Mouse (Mus musculus): ENCODE data around the gene Mthfd1. TPM values are rescaled to one million over a fixed set of nuclear protein-coding genes. Genes with fewer than 3 reads are reported as not detected.

Gene Mthfd1
- total and polyA plus RNA-seq, 2 experiments from 2014 or later = 18.3 to 23.8 TPM

- Histone ChIP-seq H3K4me3 (ENCODE audit: low read depth, low read length) (no peak overlapping the region), H3K27me3 (ENCODE audit: control insufficient read depth, insufficient read depth, low read length) (no peaks in the 10 kb centered on the region), H3K4me2 (ENCODE audit: low read depth, low read length) (no peak overlapping the region), H3K4me1 (ENCODE audit: control insufficient read depth, insufficient read depth) (no peaks in the 10 kb centered on the region), H3K27ac (ENCODE audit: low read depth) (no peak overlapping the region), H3K9me3 (replicated peaks; ENCODE audit: control insufficient read depth, low read length) (no peaks in the 10 kb centered on the region), H3K9ac (replicated peaks; ENCODE audit: low read depth, low read length) (no peak overlapping the region), H3K36me3 (replicated peaks; ENCODE audit: control insufficient read depth, insufficient read depth, low read length) (no peaks in the 10 kb centered on the region)
- TF ChIP-seq CTCF (IDR thresholded peaks at IDR 0.05; ENCODE audit: low read depth) (no peak), EP300 (IDR thresholded peaks at IDR 0.05; ENCODE audit: low read depth) (no peak)
- WGBS = 68% methylated on average over 6 of the region's 6 CpGs
- ATAC-seq (ENCODE audit: insufficient read depth, low read depth) = no peak
- no peak for DNase-seq (ENCODE audit: low spot score)
Measured at GRCm38 (mm10) chr12:76230644-76231043, 24.5 kb upstream of the Mthfd1 start.

- ATAC-seq (ENCODE audit: insufficient read depth, low read depth) = no peak
- Histone ChIP-seq H3K36me3 (replicated peaks; ENCODE audit: control insufficient read depth, insufficient read depth, low read length) (no peaks in the 10 kb centered on the region), H3K27ac (ENCODE audit: low read depth) (no peak overlapping the region), H3K4me1 (ENCODE audit: control insufficient read depth, insufficient read depth) (no peaks in the 10 kb centered on the region), H3K27me3 (ENCODE audit: control insufficient read depth, insufficient read depth, low read length) (no peaks in the 10 kb centered on the region), H3K9me3 (replicated peaks; ENCODE audit: control insufficient read depth, low read length) (no peaks in the 10 kb centered on the region), H3K4me3 (ENCODE audit: low read depth, low read length) (no peak overlapping the region), H3K9ac (replicated peaks; ENCODE audit: low read depth, low read length) (no peak overlapping the region), H3K4me2 (ENCODE audit: low read depth, low read length) (no peak overlapping the region)
- no peak for DNase-seq (ENCODE audit: low spot score)
- TF ChIP-seq CTCF (IDR thresholded peaks at IDR 0.05; ENCODE audit: low read depth) = no peak
- TF ChIP-seq EP300 (IDR thresholded peaks at IDR 0.05; ENCODE audit: low read depth) = no peak
- 91% methylated on average over 6 of the region's 6 CpGs for WGBS
Measured at GRCm38 (mm10) chr12:76235253-76235652, 19.8 kb upstream of the Mthfd1 start.

- Histone ChIP-seq H3K4me2 (ENCODE audit: low read depth, low read length) (no peak overlapping the region), H3K4me1 (ENCODE audit: control insufficient read depth, insufficient read depth) (no peaks in the 10 kb centered on the region), H3K9me3 (replicated peaks; ENCODE audit: control insufficient read depth, low read length) (no peaks in the 10 kb centered on the region), H3K4me3 (ENCODE audit: low read depth, low read length) (no peak overlapping the region), H3K27me3 (ENCODE audit: control insufficient read depth, insufficient read depth, low read length) (no peaks in the 10 kb centered on the region), H3K27ac (ENCODE audit: low read depth) (no peak overlapping the region), H3K9ac (replicated peaks; ENCODE audit: low read depth, low read length) (no peak overlapping the region), H3K36me3 (replicated peaks; ENCODE audit: control insufficient read depth, insufficient read depth, low read length) (no peaks in the 10 kb centered on the region)
- TF ChIP-seq CTCF (IDR thresholded peaks at IDR 0.05; ENCODE audit: low read depth) (no peak), EP300 (IDR thresholded peaks at IDR 0.05; ENCODE audit: low read depth) (no peak)
- DNase-seq (ENCODE audit: low spot score) (no peak), ATAC-seq (ENCODE audit: insufficient read depth, low read depth) (no peak)
- 62% methylated on average over 10 of the region's 10 CpGs for WGBS
Measured at GRCm38 (mm10) chr12:76239145-76239838, 15.8 kb upstream of the Mthfd1 start.

- no peak overlapping the region for H3K27ac ChIP-seq (ENCODE audit: low read depth)
- ATAC-seq (ENCODE audit: insufficient read depth, low read depth) (no peak), DNase-seq (ENCODE audit: low spot score) (no peak)
- no peaks in the 10 kb centered on the region for H3K9me3 ChIP-seq (replicated peaks; ENCODE audit: control insufficient read depth, low read length)
- no peaks in the 10 kb centered on the region for H3K4me1 ChIP-seq (ENCODE audit: control insufficient read depth, insufficient read depth)
- no peaks in the 10 kb centered on the region for H3K36me3 ChIP-seq (replicated peaks; ENCODE audit: control insufficient read depth, insufficient read depth, low read length)
- TF ChIP-seq EP300 (IDR thresholded peaks at IDR 0.05; ENCODE audit: low read depth) (no peak), CTCF (IDR thresholded peaks at IDR 0.05; ENCODE audit: low read depth) (no peak)
- H3K4me3 ChIP-seq (ENCODE audit: low read depth, low read length) = no peak overlapping the region
- no peak overlapping the region for H3K4me2 ChIP-seq (ENCODE audit: low read depth, low read length)
- 55% methylated on average over 7 of the region's 7 CpGs for WGBS
- no peak overlapping the region for H3K9ac ChIP-seq (replicated peaks; ENCODE audit: low read depth, low read length)
- no peaks in the 10 kb centered on the region for H3K27me3 ChIP-seq (ENCODE audit: control insufficient read depth, insufficient read depth, low read length)
Measured at GRCm38 (mm10) chr12:76239839-76240571, 15.1 kb upstream of the Mthfd1 start.

- DNase-seq (ENCODE audit: low spot score) (no peak), ATAC-seq (ENCODE audit: insufficient read depth, low read depth) (no peak)
- Histone ChIP-seq H3K27ac (ENCODE audit: low read depth) (no peak overlapping the region), H3K9ac (replicated peaks; ENCODE audit: low read depth, low read length) (no peak overlapping the region), H3K4me3 (ENCODE audit: low read depth, low read length) (no peak overlapping the region), H3K9me3 (replicated peaks; ENCODE audit: control insufficient read depth, low read length) (no peaks in the 10 kb centered on the region), H3K4me1 (ENCODE audit: control insufficient read depth, insufficient read depth) (no peaks in the 10 kb centered on the region), H3K4me2 (ENCODE audit: low read depth, low read length) (no peak overlapping the region), H3K27me3 (ENCODE audit: control insufficient read depth, insufficient read depth, low read length) (no peaks in the 10 kb centered on the region), H3K36me3 (replicated peaks; ENCODE audit: control insufficient read depth, insufficient read depth, low read length) (no peaks in the 10 kb centered on the region)
- TF ChIP-seq EP300 (IDR thresholded peaks at IDR 0.05; ENCODE audit: low read depth) (no peak), CTCF (IDR thresholded peaks at IDR 0.05; ENCODE audit: low read depth) (no peak)
- 86% methylated on average over 3 of the region's 3 CpGs for WGBS
Measured at GRCm38 (mm10) chr12:76240670-76241069, 14.4 kb upstream of the Mthfd1 start.

Measured in heart, postnatal 0 days (tissue).